Mouse (Mus musculus) forebrain, postnatal 0 days (tissue): ENCODE measurements around the gene Mesp2. TPM values are rescaled to one million over a fixed set of nuclear protein-coding genes. Genes with fewer than 3 reads are reported as not detected.

Experiments used
- ATAC-seq: fragments of 200-750 bp; cut with Nextera tagmentation; 2 replicates; pipeline ENCODE4 v1.8.0; 2017; ENCODE audit warnings: mild to moderate bottlenecking, moderate library complexity
- DNase-seq: peaks from one replicate; pipeline ENCODE4 v3.0.0-alpha.2; 2015
- H3K27ac ChIP-seq: fragments of 300-500 bp; sonication (generic); 2 replicates; pipeline ENCODE4 v1.5.1; 2014; ENCODE audit warnings: low read depth, mild to moderate bottlenecking, antibody characterized with exemption, low read length, moderate library complexity, mixed read lengths
- H3K27me3 ChIP-seq: fragments of 300-500 bp; sonication (generic); 2 replicates; pipeline ENCODE4 v1.6.1; 2014; ENCODE audit warnings: mild to moderate bottlenecking, low read length, mixed read lengths; ENCODE audit not compliant: insufficient read depth
- H3K36me3 ChIP-seq: fragments of 300-500 bp; sonication (generic); 2 replicates; pipeline ENCODE4 v1.6.1; 2014; ENCODE audit warnings: mild to moderate bottlenecking, moderate library complexity; ENCODE audit not compliant: insufficient read depth
- H3K4me1 ChIP-seq: fragments of 300-500 bp; sonication (generic); 2 replicates; pipeline ENCODE4 v1.6.1; 2014; ENCODE audit warnings: antibody characterized with exemption; ENCODE audit not compliant: insufficient read depth
- H3K4me2 ChIP-seq: fragments of 300-500 bp; sonication (generic); 2 replicates; pipeline ENCODE4 v1.6.1; 2014; ENCODE audit warnings: low read depth, mild to moderate bottlenecking, moderate library complexity
- H3K4me3 ChIP-seq: fragments of 300-500 bp; sonication (generic); 2 replicates; pipeline ENCODE4 v1.5.1; 2014; ENCODE audit warnings: low read depth, low read length, mixed read lengths
- H3K9ac ChIP-seq: fragments of 300-500 bp; sonication (generic); 2 replicates; pipeline ENCODE4 v1.6.1; 2014; ENCODE audit warnings: mild to moderate bottlenecking
- H3K9me3 ChIP-seq: fragments of 300-500 bp; sonication (generic); 2 replicates; pipeline ENCODE4 v1.6.1; 2016; ENCODE audit warnings: low read length
- CTCF ChIP-seq: sonication (generic); IDR thresholded peaks from 2 replicates; pipeline ENCODE4 v1.5.1; 2016; ENCODE audit warnings: antibody characterized with exemption, control low read depth, low read depth
- WGBS: fragments of 180-500 bp; shearing (Covaris S2); extraction: QIAGEN DNeasy Blood & Tissue Kit; methylation state at CpG from one replicate; pipeline ENCODE4 v1.1.7; 2014; 5-methylcytosine and 5-hydroxymethylcytosine counted together
- polyA plus RNA-seq: library from polyadenylated mRNA; unstranded; fragments of >200 nt; fragmentation: Nextera tagmentation; extraction: Ambion mirVana; gene quantifications from 2 replicates; pipeline ENCODE4 v1.2.1, GENCODE M21; 2015
- total RNA-seq: library from RNA; depleted of rRNA; stranded (reverse); fragments of >200 nt; gene quantifications from 2 replicates; pipeline ENCODE4 v1.2.3, GENCODE M21; 2014

Gene Mesp2
- total and polyA plus RNA-seq, 2 experiments from 2014 or later: 1.00 to 2.1 TPM

DNA sequence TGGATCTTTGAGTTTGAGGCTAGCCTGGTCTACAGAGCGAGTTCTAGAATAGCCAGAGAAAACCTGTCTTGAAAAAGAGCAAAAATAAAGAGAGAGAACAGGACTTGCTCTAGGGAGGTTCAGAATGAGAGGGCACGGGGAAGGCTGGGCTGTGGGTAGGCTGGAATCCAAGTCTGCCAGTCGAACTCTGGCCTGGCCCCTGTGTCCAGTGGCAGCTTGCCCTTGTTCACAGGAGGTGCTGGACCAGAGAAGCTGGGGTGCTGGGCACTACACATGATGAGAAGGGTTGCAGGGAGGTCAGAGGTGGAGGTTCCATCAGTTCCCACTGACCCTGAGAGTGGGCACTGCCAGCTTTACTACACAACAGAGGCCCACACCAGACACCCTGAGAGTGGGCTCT, 17.8 kb downstream of the Mesp2 start:
- Histone ChIP-seq H3K9ac (no peak overlapping the region), H3K4me3 (no peak overlapping the region), H3K4me1 (no peaks in the 10 kb centered on the region), H3K36me3 (no peaks in the 10 kb centered on the region), H3K27ac (no peak overlapping the region), H3K4me2 (no peak overlapping the region), H3K9me3 (no peaks in the 10 kb centered on the region), H3K27me3 (no peaks in the 10 kb centered on the region)
- no peak for TF ChIP-seq CTCF
- 74% methylated on average over 3 of the region's 3 CpGs for WGBS
- ATAC-seq (no peak), DNase-seq (no peak)

DNA sequence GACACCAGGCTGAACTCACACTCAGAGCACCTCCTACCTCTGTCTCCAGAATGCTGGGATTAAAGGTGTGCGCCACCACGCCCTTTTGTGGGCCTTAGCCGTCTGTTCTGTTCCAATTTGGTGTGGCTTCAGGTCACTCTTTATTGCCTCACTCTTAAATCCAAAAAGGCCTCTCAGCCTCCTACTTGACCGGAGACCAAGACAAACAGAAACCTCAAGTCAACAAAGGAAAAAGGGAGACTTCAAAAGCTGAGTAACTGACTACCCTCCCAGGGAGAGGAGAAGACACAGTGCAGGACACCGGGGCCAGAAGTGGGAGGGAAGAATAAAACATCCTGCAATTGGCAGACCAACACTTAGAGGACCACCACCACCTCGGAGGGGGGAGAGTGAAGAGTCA, 20.6 kb downstream of the Mesp2 start:
- ATAC-seq (no peak), DNase-seq (no peak)
- no peak overlapping the region for H3K27ac ChIP-seq
- no peak overlapping the region for H3K4me3 ChIP-seq
- no peaks in the 10 kb centered on the region for H3K27me3 ChIP-seq
- H3K9me3 ChIP-seq: no peaks in the 10 kb centered on the region
- WGBS: 71% methylated on average over 6 of the region's 6 CpGs
- no peak overlapping the region for H3K9ac ChIP-seq
- H3K36me3 ChIP-seq: no peaks in the 10 kb centered on the region
- no peak for TF ChIP-seq CTCF
- no peak overlapping the region for H3K4me2 ChIP-seq
- H3K4me1 ChIP-seq: no peaks in the 10 kb centered on the region

DNA sequence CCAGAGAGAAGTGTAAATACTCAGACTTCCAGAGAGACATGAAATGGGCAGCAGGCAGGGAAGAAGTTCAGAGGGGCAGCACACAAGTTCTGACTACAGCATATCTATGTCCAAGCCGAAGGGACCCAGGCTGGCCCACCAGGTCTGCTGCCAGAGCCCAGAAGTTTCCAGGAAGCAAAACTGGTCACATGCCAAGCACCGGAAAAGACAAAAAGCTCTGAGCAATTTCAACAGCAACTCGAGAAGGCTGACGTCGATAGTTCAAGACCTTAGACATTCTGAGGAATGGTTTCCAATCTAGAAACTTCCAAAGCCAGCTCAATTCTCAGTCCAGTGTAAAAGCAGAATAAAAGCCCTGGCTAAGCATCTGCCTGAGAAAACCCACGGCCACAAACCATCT, 21.1 kb downstream of the Mesp2 start:
- no peak for TF ChIP-seq CTCF
- Histone ChIP-seq H3K27ac (no peak overlapping the region), H3K9me3 (no peaks in the 10 kb centered on the region), H3K4me2 (no peak overlapping the region), H3K27me3 (no peaks in the 10 kb centered on the region), H3K36me3 (no peaks in the 10 kb centered on the region), H3K4me1 (no peaks in the 10 kb centered on the region), H3K4me3 (no peak overlapping the region), H3K9ac (no peak overlapping the region)
- DNase-seq: peak; percentile 11
- no peak for ATAC-seq
- 60% methylated on average over 6 of the region's 6 CpGs for WGBS

DNA sequence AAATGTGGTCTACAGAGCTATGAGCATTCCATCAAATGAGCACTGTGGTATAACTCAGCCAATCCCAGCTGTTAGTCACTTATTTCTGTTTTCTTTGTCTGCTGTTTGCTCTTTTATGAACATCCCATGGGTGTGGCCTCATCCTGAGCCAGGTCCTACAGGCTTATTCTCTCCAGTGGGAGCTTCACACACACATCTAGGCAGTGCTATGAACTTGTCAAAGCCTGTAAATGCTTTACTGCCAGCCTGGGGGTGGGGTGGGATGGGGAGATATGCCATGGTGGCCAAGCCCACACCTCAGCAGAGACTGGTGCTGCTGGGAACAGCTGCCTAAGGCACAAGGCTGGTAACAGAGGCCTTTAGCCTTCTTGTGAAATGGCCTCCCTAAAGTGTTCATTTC, 22.5 kb downstream of the Mesp2 start:
- ATAC-seq (no peak), DNase-seq (no peak)
- Histone ChIP-seq H3K4me3 (no peak overlapping the region), H3K9ac (no peak overlapping the region), H3K4me1 (no peaks in the 10 kb centered on the region), H3K27me3 (no peaks in the 10 kb centered on the region), H3K9me3 (no peaks in the 10 kb centered on the region), H3K36me3 (no peaks in the 10 kb centered on the region), H3K4me2 (no peak overlapping the region), H3K27ac (no peak overlapping the region)
- no peak for TF ChIP-seq CTCF

GRCm38 (mm10) chr7:79835196-79835595, 24.7 kb downstream of the Mesp2 start:
- no peak overlapping the region for H3K27ac ChIP-seq
- no peak overlapping the region for H3K4me2 ChIP-seq
- H3K4me3 ChIP-seq: no peak overlapping the region
- ATAC-seq (no peak), DNase-seq (no peak)
- no peaks in the 10 kb centered on the region for H3K4me1 ChIP-seq
- no peak overlapping the region for H3K9ac ChIP-seq
- no peaks in the 10 kb centered on the region for H3K36me3 ChIP-seq
- no peaks in the 10 kb centered on the region for H3K9me3 ChIP-seq
- no peaks in the 10 kb centered on the region for H3K27me3 ChIP-seq
- no peak for TF ChIP-seq CTCF
- 96% methylated on average over 6 of the region's 6 CpGs for WGBS

DNA sequence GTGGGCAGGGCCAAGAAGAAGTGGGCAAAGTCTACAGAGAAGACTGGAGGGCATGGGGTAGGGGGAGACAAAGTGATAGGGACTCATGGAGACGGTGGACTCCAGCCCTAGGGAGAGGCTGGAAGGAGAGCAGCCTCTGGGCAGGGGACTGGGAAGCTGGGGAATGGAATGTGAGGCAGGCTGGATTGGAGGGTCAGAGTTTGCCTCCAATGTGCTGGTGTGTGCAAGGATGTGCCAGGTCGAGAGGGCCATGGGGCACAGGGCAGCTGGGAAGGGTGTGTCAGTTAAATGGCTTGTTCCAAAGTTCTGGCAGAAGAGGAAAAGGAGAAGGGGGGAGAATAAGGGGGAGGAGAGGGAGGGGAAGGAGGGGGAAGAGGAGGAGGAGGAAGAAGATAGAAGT, 26.7 kb downstream of the Mesp2 start:
- ATAC-seq: no peak
- TF ChIP-seq CTCF: no peak
- Histone ChIP-seq H3K9ac (no peak overlapping the region), H3K4me2 (no peak overlapping the region), H3K27ac (no peak overlapping the region), H3K9me3 (no peaks in the 10 kb centered on the region), H3K36me3 (no peaks in the 10 kb centered on the region), H3K4me1 (no peaks in the 10 kb centered on the region), H3K27me3 (no peaks in the 10 kb centered on the region), H3K4me3 (no peak overlapping the region)
- no peak for DNase-seq
- WGBS: 71% methylated on average over 2 of the region's 2 CpGs

DNA sequence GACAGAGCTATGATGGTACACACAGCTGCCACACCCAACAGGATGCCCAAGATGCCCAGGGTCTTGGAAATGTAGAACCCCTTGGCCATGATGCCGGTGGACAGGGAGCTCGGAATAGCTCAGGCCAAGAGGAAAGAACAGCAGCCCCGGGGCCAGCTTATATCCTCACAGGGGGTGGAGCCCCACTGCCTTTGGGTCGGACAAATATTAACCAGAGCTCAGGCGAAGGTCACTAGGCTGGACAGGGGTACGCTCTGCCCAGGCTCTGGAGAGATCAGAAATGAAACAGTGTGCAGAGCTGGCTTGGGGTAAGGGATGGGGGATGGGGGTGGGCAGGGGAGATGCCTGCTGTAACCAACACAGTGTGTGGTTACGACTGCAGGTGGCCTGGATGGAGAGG, 31.6 kb downstream of the Mesp2 start:
- 76% methylated on average over 7 of the region's 7 CpGs for WGBS
- DNase-seq: no peak
- Histone ChIP-seq H3K36me3 (no peaks in the 10 kb centered on the region), H3K27ac (no peak overlapping the region), H3K4me3 (no peak overlapping the region), H3K4me1 (no peaks in the 10 kb centered on the region), H3K9me3 (no peaks in the 10 kb centered on the region), H3K27me3 (no peaks in the 10 kb centered on the region), H3K9ac (no peak overlapping the region), H3K4me2 (no peak overlapping the region)
- no peak for ATAC-seq
- no peak for TF ChIP-seq CTCF

- ATAC-seq (no peak), DNase-seq (no peak)
- no peak for TF ChIP-seq CTCF
- Histone ChIP-seq H3K27me3 (no peaks in the 10 kb centered on the region), H3K4me3 (no peak overlapping the region), H3K27ac (no peak overlapping the region), H3K4me1 (no peaks in the 10 kb centered on the region), H3K4me2 (no peak overlapping the region), H3K36me3 (no peaks in the 10 kb centered on the region), H3K9ac (no peak overlapping the region), H3K9me3 (no peaks in the 10 kb centered on the region)
- WGBS: 78% methylated on average over 8 of the region's 8 CpGs
These were observed 33.7 kb downstream of the Mesp2 start for GRCm38 (mm10) chr7:79844090-79844802.
